Mouse (Mus musculus) cerebellum, adult 2 months (tissue): ENCODE data around the gene Tgm5.

Experiments
- CTCF ChIP-seq: fragments of 200-500 bp; IDR thresholded peaks from 2 replicates; pipeline ENCODE4 v1.5.1; 2011; ENCODE audit warnings: low read depth, mild to moderate bottlenecking, control low read depth, low read length, moderate library complexity, borderline replicate concordance; ENCODE audit not compliant: insufficient read depth
- POLR2A ChIP-seq: fragments of 200-500 bp; IDR thresholded peaks from 2 replicates; pipeline ENCODE4 v1.6.1; 2011; ENCODE audit warnings: low read length, control low read depth, borderline replicate concordance; ENCODE audit not compliant: insufficient read depth

DNA sequence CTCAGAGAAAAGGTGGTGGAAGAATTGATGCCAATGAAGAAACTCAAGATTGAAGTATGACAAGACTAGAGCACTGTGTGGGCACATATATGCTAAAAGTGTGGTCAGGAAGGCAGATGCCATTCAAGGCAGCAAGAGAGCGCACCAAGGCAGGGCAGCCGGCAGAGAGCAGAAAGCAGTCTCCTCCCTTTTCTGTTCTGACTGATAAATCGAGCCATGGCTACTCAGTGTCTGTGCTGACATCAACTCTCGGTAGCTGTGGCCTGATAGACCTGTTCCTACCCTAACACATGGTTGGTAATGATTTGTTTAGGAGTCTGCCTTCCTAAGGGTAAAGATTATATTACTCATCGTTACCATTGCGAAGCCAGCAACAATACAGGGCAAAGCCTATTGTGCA, 29.7 kb downstream of the Tgm5 start:
- no peak for TF ChIP-seq CTCF
- TF ChIP-seq POLR2A: no peak
